Mouse (Mus musculus) cerebellum, adult 9-10 months (tissue): Measurements from ENCODE around the gene Casr.

Experiments
- DNase-seq: peaks from one replicate; pipeline ENCODE4 v3.0.0; 2022

Casr gene

GRCm38 (mm10) chr16:36561386-36562338, at the start of gene Casr:
Gene Casr, minus strand, starts transcription at chr16:36562141.
- no peak for DNase-seq

GRCm38 (mm10) chr16:36602632-36603031, 40.7 kb upstream of the Casr start:
- no peak for DNase-seq

GRCm38 (mm10) chr16:36598265-36598664, 36.3 kb upstream of the Casr start:
- DNase-seq: no peak

GRCm38 (mm10) chr16:36596671-36597410, 34.9 kb upstream of the Casr start:
- DNase-seq: no peak

- DNase-seq: no peak
These were observed 28.0 kb upstream of the Casr start for GRCm38 (mm10) chr16:36589898-36590297.

GRCm38 (mm10) chr16:36587971-36588370, 26.0 kb upstream of the Casr start:
- DNase-seq: no peak

- DNase-seq: no peak
These were observed 20.1 kb upstream of the Casr start for GRCm38 (mm10) chr16:36582073-36582472.

GRCm38 (mm10) chr16:36571942-36572341, 10.0 kb upstream of the Casr start:
- DNase-seq: no peak

- no peak for DNase-seq
These were observed 2.4 kb downstream of the Casr start for GRCm38 (mm10) chr16:36559573-36559972.

- no peak for DNase-seq
These were observed 6.2 kb downstream of the Casr start for GRCm38 (mm10) chr16:36555672-36556165.

- DNase-seq: no peak
These were observed 8.3 kb downstream of the Casr start for GRCm38 (mm10) chr16:36553624-36554023.

GRCm38 (mm10) chr16:36545333-36545732, 16.6 kb downstream of the Casr start:
- no peak for DNase-seq

- DNase-seq: no peak
These were observed 18.9 kb downstream of the Casr start for GRCm38 (mm10) chr16:36543091-36543490.

GRCm38 (mm10) chr16:36540834-36541233, 21.1 kb downstream of the Casr start:
- DNase-seq: no peak

GRCm38 (mm10) chr16:36532981-36533687, 28.8 kb downstream of the Casr start:
- no peak for DNase-seq

- DNase-seq: no peak
These were observed 29.9 kb downstream of the Casr start for GRCm38 (mm10) chr16:36532046-36532445.

- DNase-seq: no peak
These were observed 30.3 kb downstream of the Casr start for GRCm38 (mm10) chr16:36531630-36532029.

- DNase-seq: no peak
These were observed 31.1 kb downstream of the Casr start for GRCm38 (mm10) chr16:36530566-36531552.

- DNase-seq: no peak
These were observed 33.1 kb downstream of the Casr start for GRCm38 (mm10) chr16:36528822-36529221.

- no peak for DNase-seq
These were observed 35.2 kb downstream of the Casr start for GRCm38 (mm10) chr16:36526596-36527282.

- DNase-seq: no peak
These were observed 38.8 kb downstream of the Casr start for GRCm38 (mm10) chr16:36523095-36523494.
